Mouse (Mus musculus): ENCODE measurements at regions not wholly inside any gene's neighbourhood (a gene's known extent, or its start where the extent isn't known, plus 50 kb on each side); places are given as distances from the start of the nearest gene placed in this dataset.

DNA sequence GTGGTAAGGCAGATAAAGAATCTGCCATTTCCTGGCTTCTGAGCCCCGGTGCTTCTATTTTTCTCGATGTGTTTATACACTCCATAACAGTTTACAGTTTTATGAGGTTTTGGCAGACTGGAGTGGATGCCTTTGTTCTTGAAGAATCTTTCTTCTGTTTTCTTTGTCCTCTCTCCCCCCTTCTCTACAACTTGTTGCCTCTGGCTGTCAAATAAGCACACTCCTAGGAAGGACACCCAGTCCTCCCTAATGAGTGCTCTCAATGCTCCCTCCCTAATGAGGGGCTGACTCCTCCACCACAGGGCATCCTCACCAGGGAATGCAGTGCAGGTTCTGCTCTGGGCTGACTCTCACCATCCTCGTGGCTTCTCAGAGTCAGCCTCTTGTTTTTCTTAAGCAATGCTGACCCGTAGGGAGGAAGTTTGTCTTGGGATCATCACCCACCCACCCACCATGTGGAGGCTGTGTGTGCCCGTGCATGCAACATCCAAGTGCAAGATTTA is 486.9 kb upstream of the Tbx3 start:
- no peaks in the 10 kb centered on the region for H3K27me3 ChIP-seq (ENCODE audit: control insufficient read depth, insufficient read depth, insufficient read length)

DNA sequence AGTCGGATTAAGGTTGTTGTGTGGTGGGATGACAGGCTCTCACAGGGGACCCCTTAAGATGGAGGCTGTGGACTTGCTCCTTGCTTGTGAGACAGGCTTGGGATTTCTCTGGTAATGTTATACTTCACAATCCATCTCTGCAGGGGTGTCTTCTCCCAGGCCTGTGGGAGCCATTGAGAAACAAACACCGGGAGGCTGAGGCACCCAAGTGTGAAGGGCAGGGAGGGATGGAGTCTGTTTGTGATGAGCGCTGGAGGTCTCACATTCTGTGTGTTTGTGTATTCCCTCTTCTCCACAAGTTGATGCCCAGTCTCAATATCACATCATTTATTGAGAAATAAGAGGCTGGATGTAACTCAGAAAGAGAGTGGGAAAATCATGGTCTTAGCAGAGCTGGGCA is 483.9 kb upstream of the Tbx3 start:
- TF ChIP-seq POLR2AphosphoS2 (IDR thresholded peaks at IDR 0.05; ENCODE audit: insufficient read length, low read depth): no peak
- no peak for TF ChIP-seq MAX (IDR thresholded peaks at IDR 0.05; ENCODE audit: low read depth)
- TF ChIP-seq E2F4 (IDR thresholded peaks at IDR 0.05; ENCODE audit: insufficient read depth): no peak
- no peak for TF ChIP-seq SRF (IDR thresholded peaks at IDR 0.05; ENCODE audit: control insufficient read depth, insufficient read length, low read depth)
- TF ChIP-seq POLR2A (IDR thresholded peaks at IDR 0.05; ENCODE audit: insufficient read length, low read depth): no peak
- TF ChIP-seq TCF12 (IDR thresholded peaks at IDR 0.05; ENCODE audit: insufficient read depth, poor library complexity, severe bottlenecking): no peak
- TF ChIP-seq USF1 (IDR thresholded peaks at IDR 0.05; ENCODE audit: low read depth): no peak
- TF ChIP-seq REST (IDR thresholded peaks at IDR 0.05; ENCODE audit: insufficient read depth, insufficient read length): no peak
- TF ChIP-seq MYOD1 (IDR thresholded peaks at IDR 0.05; ENCODE audit: control insufficient read depth in 1 of 3, insufficient read length in 2 of 3, low read depth in 2 of 3): no peak
- TF ChIP-seq CEBPB (IDR thresholded peaks at IDR 0.05; ENCODE audit: insufficient read depth, poor library complexity, severe bottlenecking): no peak
- TF ChIP-seq TCF3 (IDR thresholded peaks at IDR 0.05; ENCODE audit: insufficient read length, low read depth): no peak
- no peak for TF ChIP-seq MYOG (IDR thresholded peaks at IDR 0.05; ENCODE audit: control insufficient read depth in 1 of 3, insufficient read depth in 1 of 3, insufficient read length in 2 of 3, low read depth in 2 of 3)
- no peak overlapping the region for H3K4me2 ChIP-seq (ENCODE audit: low read depth)
- H3K4me3 ChIP-seq: no peak overlapping the region
- no peak overlapping the region for H3ac ChIP-seq (ENCODE audit: control insufficient read depth, insufficient read length)
- H3K79me2 ChIP-seq (ENCODE audit: control insufficient read depth, insufficient read depth): no peaks in the 10 kb centered on the region
- H3K27me3 ChIP-seq (ENCODE audit: control insufficient read depth, insufficient read depth, insufficient read length): no peaks in the 10 kb centered on the region
- no peaks in the 10 kb centered on the region for H3K36me3 ChIP-seq (ENCODE audit: control insufficient read depth, insufficient read depth)

More for the DNA sequence above, 486.9 kb upstream of the Tbx3 start:
- TF ChIP-seq REST (IDR thresholded peaks at IDR 0.05; ENCODE audit: insufficient read depth, insufficient read length): no peak
- no peak for TF ChIP-seq SRF (IDR thresholded peaks at IDR 0.05; ENCODE audit: control insufficient read depth, insufficient read length, low read depth)
- TF ChIP-seq MYOD1 (IDR thresholded peaks at IDR 0.05; ENCODE audit: control insufficient read depth in 1 of 3, insufficient read length in 2 of 3, low read depth in 2 of 3): no peak
- no peak for TF ChIP-seq USF1 (IDR thresholded peaks at IDR 0.05; ENCODE audit: low read depth)
- no peak for TF ChIP-seq TCF12 (IDR thresholded peaks at IDR 0.05; ENCODE audit: insufficient read depth, poor library complexity, severe bottlenecking)
- TF ChIP-seq E2F4 (IDR thresholded peaks at IDR 0.05; ENCODE audit: insufficient read depth): no peak
- no peak for TF ChIP-seq MAX (IDR thresholded peaks at IDR 0.05; ENCODE audit: low read depth)
- TF ChIP-seq CEBPB (IDR thresholded peaks at IDR 0.05; ENCODE audit: insufficient read depth, poor library complexity, severe bottlenecking): no peak
- TF ChIP-seq POLR2AphosphoS2 (IDR thresholded peaks at IDR 0.05; ENCODE audit: insufficient read length, low read depth): no peak
- TF ChIP-seq MYOG (IDR thresholded peaks at IDR 0.05; ENCODE audit: control insufficient read depth in 1 of 3, insufficient read depth in 1 of 3, insufficient read length in 2 of 3, low read depth in 2 of 3): no peak
- Histone ChIP-seq H3ac (ENCODE audit: control insufficient read depth, insufficient read length) (no peak overlapping the region), H3K4me3 (no peak overlapping the region), H3K79me2 (ENCODE audit: control insufficient read depth, insufficient read depth) (no peaks in the 10 kb centered on the region), H3K36me3 (ENCODE audit: control insufficient read depth, insufficient read depth) (no peaks in the 10 kb centered on the region), H3K4me2 (ENCODE audit: low read depth) (no peak overlapping the region)

DNA sequence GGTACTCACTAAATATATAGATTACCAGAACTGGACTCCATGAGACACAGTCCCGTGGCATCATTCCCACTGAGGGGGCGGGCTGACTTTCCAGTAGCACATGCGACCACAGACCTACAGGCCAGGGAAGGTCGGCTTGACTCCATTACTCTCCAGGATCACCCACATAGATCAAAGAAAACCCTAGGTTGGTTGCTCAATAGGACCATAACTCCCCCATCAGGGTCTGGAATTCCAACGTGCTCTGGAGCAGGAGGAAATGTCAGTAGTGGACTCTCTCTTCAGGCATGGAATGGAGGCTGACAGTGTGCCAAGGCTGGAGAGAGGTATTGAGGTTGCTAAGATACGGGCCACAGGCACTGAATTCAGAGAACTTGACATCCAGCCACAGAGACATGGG is 482.0 kb upstream of the Tbx3 start:
- no peaks in the 10 kb centered on the region for H3K27me3 ChIP-seq (ENCODE audit: control insufficient read depth, insufficient read depth, insufficient read length)
- no peak overlapping the region for H3ac ChIP-seq (ENCODE audit: control insufficient read depth, insufficient read length)
- no peaks in the 10 kb centered on the region for H3K36me3 ChIP-seq (ENCODE audit: control insufficient read depth, insufficient read depth)
- H3K79me2 ChIP-seq (ENCODE audit: control insufficient read depth, insufficient read depth): no peaks in the 10 kb centered on the region
- TF ChIP-seq TCF3 (IDR thresholded peaks at IDR 0.05; ENCODE audit: insufficient read length, low read depth) (no peak), E2F4 (IDR thresholded peaks at IDR 0.05; ENCODE audit: insufficient read depth) (no peak), MYOD1 (IDR thresholded peaks at IDR 0.05; ENCODE audit: control insufficient read depth in 1 of 3, insufficient read length in 2 of 3, low read depth in 2 of 3) (no peak), SRF (IDR thresholded peaks at IDR 0.05; ENCODE audit: control insufficient read depth, insufficient read length, low read depth) (no peak), TCF12 (IDR thresholded peaks at IDR 0.05; ENCODE audit: insufficient read depth, poor library complexity, severe bottlenecking) (no peak), MAX (IDR thresholded peaks at IDR 0.05; ENCODE audit: low read depth) (no peak), REST (IDR thresholded peaks at IDR 0.05; ENCODE audit: insufficient read depth, insufficient read length) (no peak), CEBPB (IDR thresholded peaks at IDR 0.05; ENCODE audit: insufficient read depth, poor library complexity, severe bottlenecking) (no peak), MYOG (IDR thresholded peaks at IDR 0.05; ENCODE audit: control insufficient read depth in 1 of 3, insufficient read depth in 1 of 3, insufficient read length in 2 of 3, low read depth in 2 of 3) (no peak), USF1 (IDR thresholded peaks at IDR 0.05; ENCODE audit: low read depth) (no peak)
- no peak overlapping the region for H3K4me3 ChIP-seq
- H3K4me2 ChIP-seq (ENCODE audit: low read depth): no peak overlapping the region

DNA sequence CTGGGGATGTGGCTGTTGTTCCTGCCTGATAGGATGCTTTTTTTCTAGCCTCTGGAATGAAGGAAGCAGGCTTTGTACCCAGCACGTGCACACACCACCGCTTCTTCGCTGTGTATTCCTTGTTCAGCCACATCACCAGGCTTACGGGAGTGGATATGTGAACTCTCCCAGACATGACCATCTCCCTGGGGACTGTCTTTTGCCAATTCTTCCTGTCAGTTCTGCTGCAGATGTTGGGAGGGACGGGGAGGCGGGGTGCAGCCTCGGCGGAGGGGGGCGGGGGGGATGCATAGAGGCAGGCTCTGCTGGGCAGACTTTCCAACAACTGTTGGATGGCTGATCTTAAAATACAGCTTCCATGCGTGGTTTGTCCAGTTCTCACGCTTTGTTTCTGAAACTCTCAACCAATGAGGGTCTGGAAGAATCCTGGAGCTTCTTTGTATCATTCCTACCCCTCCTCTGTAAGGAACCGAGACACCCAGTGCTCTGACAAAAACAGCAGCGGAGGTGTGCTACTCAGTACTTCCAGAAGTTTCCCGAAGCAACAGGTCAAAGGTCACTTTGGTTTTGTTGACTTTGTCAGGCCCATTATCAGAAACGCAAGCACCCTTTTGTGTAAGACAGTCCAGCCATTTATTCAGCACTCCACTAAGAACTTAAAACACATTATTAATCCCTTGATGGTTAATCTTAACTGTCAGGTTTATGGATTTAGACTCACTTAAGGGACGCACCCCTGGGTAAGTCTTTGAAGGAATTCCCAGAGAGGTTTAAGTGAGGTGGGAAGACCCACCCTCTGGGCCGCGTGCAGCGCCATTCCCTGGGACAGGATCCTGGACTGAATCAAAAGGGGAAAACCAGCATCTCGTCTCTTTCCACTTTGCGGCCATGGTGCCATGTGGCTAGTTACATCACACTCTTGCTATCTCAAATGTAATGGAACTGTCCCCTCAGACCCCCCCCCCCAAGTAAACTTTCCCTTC is 476.5 kb upstream of the Tbx3 start:
- Histone ChIP-seq H3ac (ENCODE audit: control insufficient read depth, insufficient read length) (no peak overlapping the region), H3K79me2 (ENCODE audit: control insufficient read depth, insufficient read depth) (no peaks in the 10 kb centered on the region), H3K4me2 (ENCODE audit: low read depth) (no peak overlapping the region), H3K36me3 (ENCODE audit: control insufficient read depth, insufficient read depth) (no peaks in the 10 kb centered on the region), H3K4me3 (no peak overlapping the region), H3K27me3 (ENCODE audit: control insufficient read depth, insufficient read depth, insufficient read length) (no peaks in the 10 kb centered on the region)
- TF ChIP-seq E2F4 (IDR thresholded peaks at IDR 0.05; ENCODE audit: insufficient read depth) (no peak), SRF (IDR thresholded peaks at IDR 0.05; ENCODE audit: control insufficient read depth, insufficient read length, low read depth) (no peak), TCF3 (IDR thresholded peaks at IDR 0.05; ENCODE audit: insufficient read length, low read depth) (no peak), MYOG (IDR thresholded peaks at IDR 0.05; ENCODE audit: control insufficient read depth in 1 of 3, insufficient read depth in 1 of 3, insufficient read length in 2 of 3, low read depth in 2 of 3) (no peak), POLR2A (IDR thresholded peaks at IDR 0.05; ENCODE audit: insufficient read length, low read depth) (no peak), USF1 (IDR thresholded peaks at IDR 0.05; ENCODE audit: low read depth) (no peak), MYOD1 (IDR thresholded peaks at IDR 0.05; ENCODE audit: control insufficient read depth in 1 of 3, insufficient read length in 2 of 3, low read depth in 2 of 3) (no peak), REST (IDR thresholded peaks at IDR 0.05; ENCODE audit: insufficient read depth, insufficient read length) (no peak), POLR2AphosphoS2 (IDR thresholded peaks at IDR 0.05; ENCODE audit: insufficient read length, low read depth) (no peak), CEBPB (IDR thresholded peaks at IDR 0.05; ENCODE audit: insufficient read depth, poor library complexity, severe bottlenecking) (no peak), TCF12 (IDR thresholded peaks at IDR 0.05; ENCODE audit: insufficient read depth, poor library complexity, severe bottlenecking) (no peak), MAX (IDR thresholded peaks at IDR 0.05; ENCODE audit: low read depth) (no peak)
